Mouse (Mus musculus) G1E (cell line): ENCODE data around the gene Cct4. TPM values are rescaled to one million over a fixed set of nuclear protein-coding genes. Genes with fewer than 3 reads are reported as not detected.

Experiments
- ATAC-seq: 2 replicates; pipeline ENCODE4 v1.8.0; 2016; ENCODE audit warnings: mild to moderate bottlenecking; ENCODE audit not compliant: insufficient number of reproducible peaks, poor library complexity, low FRiP score, severe bottlenecking; ENCODE audit errors: extremely low read depth
- DNase-seq: peaks from one replicate; pipeline ENCODE4 v3.0.0; 2012; ENCODE audit warnings: low spot score
- H3K27me3 ChIP-seq: 2 replicates; pipeline ENCODE4 v1.6.1; 2012; ENCODE audit warnings: mild to moderate bottlenecking, low read length, inconsistent platforms; ENCODE audit not compliant: insufficient read depth
- H3K36me3 ChIP-seq: replicated peaks from 2 replicates; pipeline ENCODE3; 2012; ENCODE audit warnings: mild to moderate bottlenecking, inconsistent platforms
- H3K4me1 ChIP-seq: 2 replicates; pipeline ENCODE4 v1.6.1; 2012; ENCODE audit warnings: low read depth, low read length, inconsistent platforms, mixed read lengths; ENCODE audit not compliant: insufficient read depth
- H3K4me3 ChIP-seq: 2 replicates; pipeline ENCODE4 v1.5.1; 2012; ENCODE audit warnings: low read depth, mild to moderate bottlenecking, inconsistent platforms, low read length, moderate library complexity, mixed read lengths
- H3K9me3 ChIP-seq: replicated peaks from 2 replicates; pipeline ENCODE4 v1.6.1; 2012; ENCODE audit warnings: inconsistent platforms
- CTCF ChIP-seq: IDR thresholded peaks from 2 replicates; pipeline ENCODE4 v1.5.1; 2012; ENCODE audit warnings: low read depth, low read length, inconsistent platforms, mixed read lengths
- GATA1 ChIP-seq: IDR thresholded peaks from 2 replicates; pipeline ENCODE4 v1.6.1; 2012; ENCODE audit warnings: borderline replicate concordance, low read length, inconsistent platforms, mixed read lengths
- GATA2 ChIP-seq: IDR thresholded peaks from 2 replicates; pipeline ENCODE4 v1.6.1; 2012; ENCODE audit warnings: low read depth, low read length, inconsistent platforms, borderline replicate concordance
- POLR2AphosphoS5 ChIP-seq: IDR thresholded peaks from 2 replicates; pipeline ENCODE4 v1.6.1; 2012; ENCODE audit warnings: low read depth, low read length, inconsistent platforms; ENCODE audit not compliant: insufficient replicate concordance
- TAL1 ChIP-seq: conservative IDR thresholded peaks from 2 replicates; pipeline ENCODE4 v1.6.1; 2012; ENCODE audit warnings: low read depth, low read length, inconsistent platforms, mixed read lengths
- polyA plus RNA-seq: library from polyadenylated mRNA; stranded (reverse); fragments of >175 nt; gene quantifications from 2 replicates; pipeline ENCODE4 v1.2.3, GENCODE M21; 2012
- total RNA-seq, 2 experiments: library from RNA; stranded (forward) in 1 of 2; stranded (reverse) in 1 of 2; fragments of 200-1000 nt in 1 of 2; fragments of >200 nt in 1 of 2; fragmentation: Nextera tagmentation in 1 of 2; gene quantifications; 2 replicates each; pipeline ENCODE4 v1.2.3; 2014 to 2017

Gene Cct4
- total RNA-seq (2014; fragmentation: Nextera tagmentation) = 316 and 338 TPM in 2 replicates
- 354 and 358 TPM in 2 replicates for total RNA-seq (2017)
- polyA plus RNA-seq = 847 and 1,153 TPM in 2 replicates

- Histone ChIP-seq H3K27me3 (no peaks in the 10 kb centered on the region), H3K4me3 (peak within 1 kb of the TSS; percentile 93), H3K9me3 (no peaks in the 10 kb centered on the region), H3K4me1 (peaks cover 24% of the 10 kb centered on the region), H3K36me3 (peaks cover 31% of the 10 kb centered on the region)
- TF ChIP-seq GATA2 = no peak
- ATAC-seq (peak; percentile 94), DNase-seq (peak; percentile 85)
Measured at GRCm38 (mm10) chr11:22990393-22991126, at the start of gene Cct4. Gene Cct4 (plus strand): TSS chr11:22990519.

GRCm38 (mm10) chr11:22949101-22949500 is 41.2 kb upstream of the Cct4 start:
- ATAC-seq = no peak
- Histone ChIP-seq H3K36me3 (peaks cover 34% of the 10 kb centered on the region), H3K27me3 (no peaks in the 10 kb centered on the region), H3K9me3 (no peaks in the 10 kb centered on the region), H3K4me1 (peaks cover 7% of the 10 kb centered on the region), H3K4me3 (no peak overlapping the region)
- no peak for TF ChIP-seq GATA2
- no peak for TF ChIP-seq TAL1
- TF ChIP-seq CTCF = no peak
- no peak for TF ChIP-seq POLR2AphosphoS5
- no peak for TF ChIP-seq GATA1
- DNase-seq = no peak

- DNase-seq (no peak), ATAC-seq (no peak)
- Histone ChIP-seq H3K4me1 (peaks cover 7% of the 10 kb centered on the region), H3K27me3 (no peaks in the 10 kb centered on the region), H3K4me3 (no peak overlapping the region), H3K9me3 (no peaks in the 10 kb centered on the region), H3K36me3 (peaks cover 37% of the 10 kb centered on the region)
- TF ChIP-seq CTCF = no peak
- TF ChIP-seq GATA1 = no peak
- TF ChIP-seq POLR2AphosphoS5 = no peak
- TF ChIP-seq TAL1 = no peak
- TF ChIP-seq GATA2 = no peak
Measured at GRCm38 (mm10) chr11:22950131-22950530, 40.2 kb upstream of the Cct4 start.

GRCm38 (mm10) chr11:22952668-22953067 is 37.7 kb upstream of the Cct4 start:
- ATAC-seq (no peak), DNase-seq (no peak)
- Histone ChIP-seq H3K9me3 (no peaks in the 10 kb centered on the region), H3K36me3 (peaks cover 55% of the 10 kb centered on the region), H3K27me3 (no peaks in the 10 kb centered on the region), H3K4me3 (no peak overlapping the region), H3K4me1 (peaks cover 13% of the 10 kb centered on the region)
- TF ChIP-seq GATA2 = no peak
- no peak for TF ChIP-seq CTCF
- no peak for TF ChIP-seq TAL1
- no peak for TF ChIP-seq POLR2AphosphoS5
- TF ChIP-seq GATA1 = no peak

GRCm38 (mm10) chr11:22956346-22956745 is 34.0 kb upstream of the Cct4 start:
- TF ChIP-seq GATA1 (no peak), TAL1 (no peak), CTCF (no peak), POLR2AphosphoS5 (no peak), GATA2 (no peak)
- Histone ChIP-seq H3K9me3 (no peaks in the 10 kb centered on the region), H3K4me3 (no peak overlapping the region), H3K4me1 (peaks cover 6% of the 10 kb centered on the region), H3K27me3 (no peaks in the 10 kb centered on the region), H3K36me3 (peaks cover 52% of the 10 kb centered on the region)
- ATAC-seq (no peak), DNase-seq (no peak)

- Histone ChIP-seq H3K9me3 (no peaks in the 10 kb centered on the region), H3K4me3 (no peak overlapping the region), H3K27me3 (no peaks in the 10 kb centered on the region), H3K36me3 (peaks cover 49% of the 10 kb centered on the region), H3K4me1 (peaks cover 6% of the 10 kb centered on the region)
- no peak for TF ChIP-seq GATA2
- TF ChIP-seq CTCF = no peak
- TF ChIP-seq POLR2AphosphoS5 = no peak
- TF ChIP-seq GATA1 = no peak
- TF ChIP-seq TAL1 = no peak
- DNase-seq (peak; percentile 23), ATAC-seq (peak; percentile 83)
Measured at GRCm38 (mm10) chr11:22956830-22957229, 33.5 kb upstream of the Cct4 start.
